Mouse (Mus musculus): ENCODE measurements around the gene Tsr3.
"Not testable (repeated sequence)": the region's sequence is repeated elsewhere in the genome, so short reads cannot be mapped to it uniquely, and the experiment has no call there.

GRCm38 (mm10) chr17:25222504-25222940 lies 17.4 kb upstream of the Tsr3 start:
- not testable (repeated sequence) for TF ChIP-seq TAL1, GATA1 (IDR thresholded peaks at IDR 0.05; ENCODE audit: low read length)
